Mouse (Mus musculus) ES-Bruce4 (cell line): ENCODE results near the gene Myt1l.

Experiments used
- CTCF ChIP-seq: IDR thresholded peaks from one replicate; pipeline ENCODE4 v1.8.1; 2011; ENCODE audit warnings: low read depth, low read length
- EP300 ChIP-seq: IDR thresholded peaks from 2 replicates; pipeline ENCODE4 v1.6.1; 2011; ENCODE audit warnings: low read depth, low read length; ENCODE audit not compliant: insufficient read depth

DNA sequence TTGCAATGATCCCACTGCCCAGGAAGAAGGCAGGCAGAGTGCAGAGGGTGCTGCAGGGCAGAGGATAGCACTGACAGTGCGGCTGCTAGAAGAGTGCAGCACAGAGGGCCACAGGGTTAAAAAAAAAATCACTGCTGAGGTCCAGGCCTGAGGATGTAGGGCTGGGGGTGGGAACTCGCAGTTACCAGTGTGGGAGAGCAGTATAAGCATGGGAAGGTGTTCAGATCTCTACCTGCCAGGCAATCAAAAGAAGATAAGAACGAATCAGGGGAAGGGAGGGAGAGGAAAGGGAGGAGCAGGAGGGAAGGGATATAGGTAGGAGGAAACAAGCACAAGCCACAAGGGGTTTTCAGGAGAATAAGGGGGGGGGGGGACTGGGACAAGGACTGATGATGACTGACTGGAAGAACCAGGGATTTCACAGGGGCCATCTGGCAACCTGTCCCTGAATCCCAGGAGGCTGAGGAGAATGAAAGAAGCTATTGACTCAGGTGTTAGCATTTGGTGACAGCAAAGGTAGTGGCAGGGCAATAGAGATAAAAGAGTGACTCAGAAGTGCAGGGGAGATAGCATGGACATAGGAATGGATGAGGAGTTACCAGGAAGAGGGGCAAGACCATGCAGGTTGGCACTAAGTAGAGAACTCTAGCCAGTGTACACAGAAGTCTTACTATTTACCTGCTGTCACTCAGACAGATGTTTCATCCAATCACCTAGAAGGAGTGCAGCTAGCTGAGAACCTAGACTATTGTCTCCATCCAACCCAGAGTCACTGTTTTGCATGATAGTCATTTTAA, 270.6 kb downstream of the Myt1l start:
- TF ChIP-seq CTCF (no peak), EP300 (no peak)
